Mouse (Mus musculus) heart, embryonic 15.5 days (tissue): Measurements from ENCODE around the gene Mad2l2. TPM values are rescaled to one million over a fixed set of nuclear protein-coding genes. Genes with fewer than 3 reads are reported as not detected.
A peak's percentile ranks its signal among the peaks of the same experiment; 100 is the strongest.

Source experiments
- ATAC-seq: fragments of 200-750 bp; cut with Nextera tagmentation; replicated peaks from 2 replicates; pipeline ENCODE4 v1.8.0; 2017; ENCODE audit warnings: low read depth, moderate TSS enrichment; ENCODE audit not compliant: insufficient number of reproducible peaks, insufficient read depth, low FRiP score
- H3K27ac ChIP-seq: fragments of 300-500 bp; sonication (generic); 2 replicates; pipeline ENCODE4 v1.5.1; 2015; ENCODE audit warnings: mild to moderate bottlenecking, inconsistent platforms
- H3K27me3 ChIP-seq: fragments of 300-500 bp; sonication (generic); 2 replicates; pipeline ENCODE4 v1.6.1; 2015; ENCODE audit warnings: inconsistent platforms
- H3K36me3 ChIP-seq: fragments of 300-500 bp; sonication (generic); 2 replicates; pipeline ENCODE4 v1.6.1; 2015; ENCODE audit warnings: mild to moderate bottlenecking, inconsistent platforms
- H3K4me1 ChIP-seq: fragments of 300-500 bp; sonication (generic); replicated peaks from 2 replicates; pipeline ENCODE4 v1.6.1; 2015; ENCODE audit warnings: inconsistent platforms
- H3K4me2 ChIP-seq: fragments of 300-500 bp; sonication (generic); 2 replicates; pipeline ENCODE4 v1.6.1; 2015; ENCODE audit warnings: inconsistent platforms, mild to moderate bottlenecking, moderate library complexity
- H3K4me3 ChIP-seq: fragments of 300-500 bp; sonication (generic); 2 replicates; pipeline ENCODE4 v1.5.1; 2015; ENCODE audit warnings: mild to moderate bottlenecking, inconsistent platforms
- H3K9ac ChIP-seq: fragments of 300-500 bp; sonication (generic); 2 replicates; pipeline ENCODE4 v1.6.1; 2015; ENCODE audit warnings: mild to moderate bottlenecking, inconsistent platforms
- H3K9me3 ChIP-seq: fragments of 300-500 bp; sonication (generic); replicated peaks from 2 replicates; pipeline ENCODE4 v1.6.1; 2016; ENCODE audit warnings: inconsistent platforms
- WGBS: fragments of 180-500 bp; shearing (Covaris S2); methylation state at CpG from one replicate; pipeline ENCODE4 v1.1.7; 2015; ENCODE audit warnings: mixed read lengths; 5-methylcytosine and 5-hydroxymethylcytosine counted together
- polyA plus RNA-seq: library from polyadenylated mRNA; unstranded; fragments of >200 nt; fragmentation: Nextera tagmentation; extraction: Ambion mirVana; gene quantifications from 2 replicates; pipeline ENCODE4 v1.2.1, GENCODE M21; 2015

Gene Mad2l2
- polyA plus RNA-seq, 1 experiment from 2014 or later: 30.9 TPM

- WGBS: 64% methylated on average over 4 of the region's 4 CpGs
- Histone ChIP-seq H3K27me3 (no peaks in the 10 kb centered on the region), H3K4me2 (no peak overlapping the region), H3K9ac (no peak overlapping the region), H3K9me3 (no peaks in the 10 kb centered on the region), H3K4me3 (no peak overlapping the region), H3K4me1 (peaks cover 30% of the 10 kb centered on the region), H3K27ac (no peak overlapping the region), H3K36me3 (no peaks in the 10 kb centered on the region)
- no peak for ATAC-seq
Observed at GRCm38 (mm10) chr4:148089166-148089565, 41.0 kb upstream of the Mad2l2 start.

DNA sequence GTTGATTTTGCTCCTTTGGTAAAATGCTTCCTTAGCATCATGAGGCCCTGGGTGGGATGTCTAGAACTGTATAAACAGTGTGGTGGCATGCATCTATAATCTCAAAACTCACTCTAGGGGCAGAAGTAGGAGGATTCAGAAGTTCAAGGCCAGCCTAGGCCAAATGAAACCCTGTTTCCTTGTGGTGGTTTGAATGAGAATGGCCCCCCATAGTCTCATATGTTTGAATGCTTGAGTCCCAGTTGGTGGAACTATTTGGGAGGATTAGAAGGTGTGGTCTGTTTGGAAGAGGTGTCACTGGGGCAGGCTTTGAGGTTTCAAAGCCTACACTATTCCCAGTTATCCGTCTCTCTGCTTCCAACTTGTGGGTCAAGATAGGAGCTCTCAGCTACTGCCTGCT, 39.0 kb upstream of the Mad2l2 start:
- no peak overlapping the region for H3K27ac ChIP-seq
- H3K9ac ChIP-seq: no peak overlapping the region
- H3K4me3 ChIP-seq: no peak overlapping the region
- H3K4me1 ChIP-seq: peaks cover 15% of the 10 kb centered on the region
- 80% methylated on average over 1 of the region's 1 CpGs for WGBS
- no peak overlapping the region for H3K4me2 ChIP-seq
- H3K27me3 ChIP-seq: no peaks in the 10 kb centered on the region
- no peaks in the 10 kb centered on the region for H3K9me3 ChIP-seq
- ATAC-seq: no peak
- no peaks in the 10 kb centered on the region for H3K36me3 ChIP-seq

DNA sequence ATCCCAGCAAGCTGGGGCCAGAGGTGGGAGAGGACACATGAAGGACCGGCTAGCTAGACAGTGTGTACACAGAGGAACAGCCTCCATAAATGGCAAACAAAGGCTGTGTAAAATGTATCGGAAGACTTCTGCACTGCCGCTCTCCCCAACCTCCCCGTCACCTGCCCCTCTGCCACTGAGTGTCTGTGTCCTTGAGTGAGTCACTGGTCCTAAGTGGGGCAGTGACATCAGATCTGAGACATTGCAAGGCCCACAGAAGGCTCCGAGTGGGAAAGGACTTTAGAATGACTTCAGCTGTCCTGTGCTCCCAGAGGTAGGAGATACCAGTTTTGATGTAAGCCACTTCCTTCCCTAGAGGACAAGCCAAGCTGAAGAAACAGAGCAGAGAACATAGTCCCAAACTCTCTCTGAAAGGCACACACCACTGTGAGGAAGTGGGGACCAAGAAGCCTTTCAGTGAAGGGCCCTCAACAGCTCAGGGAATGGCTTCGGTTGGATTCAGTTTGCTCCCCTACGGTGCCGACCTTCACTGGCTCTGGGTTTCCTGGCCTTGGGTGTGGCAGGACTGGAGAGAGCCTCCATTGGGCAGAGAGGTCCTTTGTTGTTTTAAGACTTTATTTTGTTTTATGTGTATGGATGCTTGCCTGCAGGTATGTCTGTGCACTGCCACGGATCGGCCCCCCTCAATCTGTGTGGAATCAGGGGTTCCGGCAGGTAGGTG, 37.5 kb upstream of the Mad2l2 start:
- H3K4me2 ChIP-seq: no peak overlapping the region
- H3K36me3 ChIP-seq: no peaks in the 10 kb centered on the region
- ATAC-seq: no peak
- no peak overlapping the region for H3K9ac ChIP-seq
- H3K27me3 ChIP-seq: no peaks in the 10 kb centered on the region
- H3K27ac ChIP-seq: no peak overlapping the region
- H3K4me1 ChIP-seq: peaks cover 5% of the 10 kb centered on the region
- 81% methylated on average over 11 of the region's 11 CpGs for WGBS
- no peaks in the 10 kb centered on the region for H3K9me3 ChIP-seq
- H3K4me3 ChIP-seq: no peak overlapping the region

- 79% methylated on average over 5 of the region's 5 CpGs for WGBS
- Histone ChIP-seq H3K36me3 (no peaks in the 10 kb centered on the region), H3K4me1 (no peaks in the 10 kb centered on the region), H3K27me3 (no peaks in the 10 kb centered on the region), H3K9ac (no peak overlapping the region), H3K27ac (no peak overlapping the region), H3K9me3 (no peaks in the 10 kb centered on the region), H3K4me3 (no peak overlapping the region), H3K4me2 (no peak overlapping the region)
- no peak for ATAC-seq
Observed at GRCm38 (mm10) chr4:148094161-148094560, 36.0 kb upstream of the Mad2l2 start.

GRCm38 (mm10) chr4:148095081-148095480, 35.1 kb upstream of the Mad2l2 start:
- Histone ChIP-seq H3K27me3 (no peaks in the 10 kb centered on the region), H3K27ac (no peak overlapping the region), H3K9me3 (no peaks in the 10 kb centered on the region), H3K9ac (no peak overlapping the region), H3K36me3 (no peaks in the 10 kb centered on the region), H3K4me2 (no peak overlapping the region), H3K4me1 (no peaks in the 10 kb centered on the region), H3K4me3 (no peak overlapping the region)
- ATAC-seq: no peak
- WGBS: 78% methylated on average over 4 of the region's 4 CpGs

GRCm38 (mm10) chr4:148097936-148098335, 32.2 kb upstream of the Mad2l2 start:
- no peaks in the 10 kb centered on the region for H3K36me3 ChIP-seq
- no peaks in the 10 kb centered on the region for H3K27me3 ChIP-seq
- H3K4me2 ChIP-seq: no peak overlapping the region
- H3K27ac ChIP-seq: no peak overlapping the region
- peaks cover 8% of the 10 kb centered on the region for H3K4me1 ChIP-seq
- no peak overlapping the region for H3K4me3 ChIP-seq
- no peaks in the 10 kb centered on the region for H3K9me3 ChIP-seq
- ATAC-seq: no peak
- H3K9ac ChIP-seq: no peak overlapping the region
- WGBS: 75% methylated on average over 2 of the region's 2 CpGs

DNA sequence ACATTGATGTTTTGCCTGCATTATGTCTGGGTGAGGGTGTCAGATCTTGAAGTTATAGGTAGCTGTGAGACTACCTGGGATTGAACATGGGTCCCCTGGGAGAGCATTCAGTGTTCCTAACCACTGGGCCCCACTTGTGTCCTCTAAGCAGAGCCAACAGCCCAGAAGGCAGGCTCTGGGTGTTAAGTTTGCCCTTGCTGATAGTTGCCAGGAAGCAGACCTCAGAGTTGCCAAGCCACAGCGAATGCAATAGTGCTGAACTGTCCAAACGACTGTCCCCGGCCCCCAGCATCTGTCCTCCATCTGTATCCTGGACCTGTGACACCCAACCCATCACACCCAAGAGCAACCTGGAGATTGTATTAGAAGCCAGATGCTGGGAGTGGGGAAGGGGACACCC, 31.5 kb upstream of the Mad2l2 start:
- no peaks in the 10 kb centered on the region for H3K36me3 ChIP-seq
- H3K4me1 ChIP-seq: peaks cover 8% of the 10 kb centered on the region
- 49% methylated on average over 3 of the region's 3 CpGs for WGBS
- H3K27me3 ChIP-seq: no peaks in the 10 kb centered on the region
- H3K4me3 ChIP-seq: no peak overlapping the region
- H3K27ac ChIP-seq: no peak overlapping the region
- no peaks in the 10 kb centered on the region for H3K9me3 ChIP-seq
- H3K4me2 ChIP-seq: no peak overlapping the region
- H3K9ac ChIP-seq: no peak overlapping the region
- ATAC-seq: no peak

DNA sequence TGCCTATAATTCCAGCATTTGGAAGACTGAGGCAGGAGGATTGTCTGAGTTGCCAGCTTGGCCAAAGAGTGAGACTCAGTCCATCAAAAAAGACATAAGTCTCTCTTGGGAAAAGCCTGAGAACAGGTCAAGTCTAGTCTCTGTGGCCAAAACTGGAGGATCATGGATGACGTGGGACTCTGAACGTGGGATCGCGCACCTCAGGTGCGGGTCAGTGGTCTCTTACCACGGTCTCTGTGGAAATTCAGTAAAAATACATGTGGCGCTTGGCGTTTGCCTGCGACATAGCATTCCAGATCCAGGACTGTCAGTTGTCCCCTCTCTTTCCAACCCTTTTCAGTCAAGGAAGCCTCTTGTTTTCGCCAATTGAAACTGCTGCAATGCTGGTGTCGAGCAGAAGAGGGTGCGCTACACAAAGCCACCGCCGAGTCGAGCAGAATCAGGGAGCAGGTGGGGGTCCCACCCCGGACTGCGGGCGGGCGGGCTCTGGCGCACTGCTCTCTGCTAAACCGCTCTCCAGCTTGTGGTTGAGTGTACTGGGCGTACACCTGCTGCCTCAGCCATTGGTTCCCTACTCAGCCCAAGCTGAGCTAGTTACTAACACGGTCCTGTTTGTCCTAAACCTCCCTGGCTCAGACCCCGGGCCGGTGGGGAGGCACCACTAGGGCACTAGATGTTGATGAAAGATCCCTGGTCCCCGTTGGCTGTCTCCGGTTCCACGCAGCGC, 28.2 kb upstream of the Mad2l2 start:
- ATAC-seq: peak; percentile 64
- no peaks in the 10 kb centered on the region for H3K36me3 ChIP-seq
- peak overlapping the region; percentile 45 for H3K4me3 ChIP-seq
- H3K4me1 ChIP-seq: peaks cover 12% of the 10 kb centered on the region
- H3K27ac ChIP-seq: 0 out of 2 replicates have a peak overlapping the region, but pooled peaks have one; percentile 16
- 16% methylated on average over 29 of the region's 29 CpGs for WGBS
- peak overlapping the region; percentile 53; the same call in 1 of the 2 replicates for H3K9ac ChIP-seq
- H3K27me3 ChIP-seq: 0 out of 2 replicates have a peak, but pooled peaks cover 3% of the 10 kb centered on the region
- no peaks in the 10 kb centered on the region for H3K9me3 ChIP-seq
- peak overlapping the region; percentile 82 for H3K4me2 ChIP-seq

DNA sequence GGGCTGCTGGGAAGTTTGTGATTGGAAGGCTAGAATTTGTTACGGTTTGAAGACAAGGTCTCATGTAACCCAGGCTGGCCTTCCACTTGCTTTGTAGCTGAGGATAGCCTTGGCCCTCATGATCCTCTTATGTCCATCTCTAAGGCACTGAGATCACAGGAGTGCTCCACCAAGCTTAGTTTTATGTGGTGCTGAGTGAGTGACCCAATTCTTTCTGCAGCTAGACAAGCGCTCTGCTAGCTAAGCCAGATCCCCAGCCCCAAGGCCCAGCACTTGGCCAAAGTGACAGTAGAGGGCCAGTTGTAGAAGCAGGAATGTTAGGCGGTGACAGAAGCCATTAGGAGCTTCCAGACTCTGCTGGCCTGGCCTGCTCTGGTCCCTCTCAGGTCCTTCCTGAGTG, 26.0 kb upstream of the Mad2l2 start:
- H3K27ac ChIP-seq: no peak overlapping the region
- H3K9me3 ChIP-seq: no peaks in the 10 kb centered on the region
- no peak overlapping the region for H3K4me2 ChIP-seq
- no peak overlapping the region for H3K9ac ChIP-seq
- ATAC-seq: no peak
- H3K27me3 ChIP-seq: 0 out of 2 replicates have a peak, but pooled peaks cover 3% of the 10 kb centered on the region
- H3K4me1 ChIP-seq: peaks cover 28% of the 10 kb centered on the region
- no peak overlapping the region for H3K4me3 ChIP-seq
- WGBS: 74% methylated on average over 3 of the region's 3 CpGs
- H3K36me3 ChIP-seq: no peaks in the 10 kb centered on the region

DNA sequence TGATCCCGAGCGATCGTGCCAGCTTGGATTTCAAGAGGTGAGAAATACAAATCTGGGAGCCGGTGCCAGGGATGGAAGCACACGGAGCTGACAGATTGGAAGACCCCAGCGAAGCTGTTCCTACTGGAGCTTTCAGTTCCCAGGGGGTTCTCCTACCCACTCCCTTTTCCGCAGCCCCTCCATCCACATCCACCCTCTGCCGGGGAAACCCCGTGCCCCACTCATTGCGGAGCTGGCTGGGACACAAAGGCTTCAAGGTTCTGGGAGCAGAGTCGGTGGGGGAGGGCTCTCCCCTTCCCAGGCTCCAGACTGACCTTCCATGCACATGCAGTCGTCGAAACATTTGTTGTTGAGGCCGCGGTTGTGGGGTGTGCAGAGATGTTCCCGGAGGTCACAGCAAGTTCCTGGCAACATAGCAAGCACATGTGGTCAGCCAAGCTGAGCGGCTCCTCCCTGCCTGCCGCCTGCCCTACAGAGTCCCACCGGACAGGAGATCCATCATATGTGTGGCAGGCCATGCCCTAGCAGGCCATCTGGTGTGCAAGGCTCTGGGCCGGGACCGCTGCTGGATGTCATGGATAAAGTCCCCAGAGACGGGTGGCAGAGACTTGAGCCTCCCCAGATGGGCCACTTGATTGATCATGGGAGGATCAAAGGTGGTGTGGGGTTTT, 22.4 kb upstream of the Mad2l2 start:
- Histone ChIP-seq H3K36me3 (no peaks in the 10 kb centered on the region), H3K4me2 (peak overlapping the region; percentile 26; the same call in 1 of the 2 replicates), H3K4me1 (peaks cover 21% of the 10 kb centered on the region), H3K27ac (no peak overlapping the region), H3K9ac (no peak overlapping the region), H3K9me3 (no peaks in the 10 kb centered on the region), H3K27me3 (peaks cover 5% of the 10 kb centered on the region; the same call in 1 of the 2 replicates), H3K4me3 (no peak overlapping the region)
- peak; percentile 25; the same call in 1 of the 2 replicates for ATAC-seq
- WGBS: 36% methylated on average over 22 of the region's 22 CpGs

GRCm38 (mm10) chr4:148108565-148109100, 21.6 kb upstream of the Mad2l2 start:
- no peak overlapping the region for H3K4me3 ChIP-seq
- peaks cover 6% of the 10 kb centered on the region; the same call in 1 of the 2 replicates for H3K27me3 ChIP-seq
- ATAC-seq: no peak
- no peaks in the 10 kb centered on the region for H3K36me3 ChIP-seq
- no peak overlapping the region for H3K9ac ChIP-seq
- H3K4me1 ChIP-seq: peaks cover 21% of the 10 kb centered on the region
- 36% methylated on average over 7 of the region's 7 CpGs for WGBS
- no peaks in the 10 kb centered on the region for H3K9me3 ChIP-seq
- H3K27ac ChIP-seq: no peak overlapping the region
- no peak overlapping the region for H3K4me2 ChIP-seq
